Mouse (Mus musculus): Measurements from ENCODE around the gene Wdr35. TPM values are rescaled to one million over a fixed set of nuclear protein-coding genes. Genes with fewer than 3 reads are reported as not detected.

The Wdr35 gene
- polyA plus RNA-seq, 1 experiment, result 0.01 TPM

DNA sequence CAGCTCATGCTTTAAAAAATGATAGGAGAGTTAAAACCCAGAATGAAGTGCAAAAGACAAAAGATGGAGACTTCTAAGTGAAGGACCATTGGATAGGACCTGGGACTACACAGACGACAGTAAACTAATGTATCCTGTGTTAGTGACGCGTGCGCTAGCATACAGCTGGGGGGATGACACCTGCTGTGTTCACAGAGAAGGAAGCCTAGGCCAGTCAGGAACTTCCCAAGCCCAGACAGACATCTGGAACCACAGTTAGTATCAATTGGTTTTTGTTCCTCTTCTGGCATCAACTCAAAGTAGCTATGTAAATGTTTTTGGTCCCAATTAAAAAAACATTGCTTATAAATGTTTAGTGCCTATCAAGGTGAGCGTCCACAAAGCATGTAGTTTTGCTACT, 66.5 kb downstream of the Wdr35 start:
- Histone ChIP-seq H3K4me1 (ENCODE audit: control insufficient read depth) (no peaks in the 10 kb centered on the region), H3K4me3 (replicated peaks) (no peak overlapping the region), H3K9me3 (ENCODE audit: control insufficient read depth, low read length) (no peaks in the 10 kb centered on the region), H3K36me3 (ENCODE audit: control insufficient read depth) (no peaks in the 10 kb centered on the region), H3K27me3 (ENCODE audit: control insufficient read depth) (no peaks in the 10 kb centered on the region)
- TF ChIP-seq GATA1 (IDR thresholded peaks at IDR 0.05; ENCODE audit: low read length), result no peak

GRCm38 (mm10) chr12:9040686-9041085, 67.0 kb downstream of the Wdr35 start:
- Histone ChIP-seq H3K9me3 (ENCODE audit: control insufficient read depth, low read length) (no peaks in the 10 kb centered on the region), H3K27me3 (ENCODE audit: control insufficient read depth) (no peaks in the 10 kb centered on the region), H3K4me3 (replicated peaks) (no peak overlapping the region), H3K4me1 (ENCODE audit: control insufficient read depth) (no peaks in the 10 kb centered on the region), H3K36me3 (ENCODE audit: control insufficient read depth) (no peaks in the 10 kb centered on the region)
- TF ChIP-seq GATA1 (IDR thresholded peaks at IDR 0.05; ENCODE audit: low read length), result no peak
- no peak for TF ChIP-seq TAL1 (IDR thresholded peaks at IDR 0.05; ENCODE audit: low read length)

- H3K9me3 ChIP-seq (ENCODE audit: control insufficient read depth, low read length), result no peaks in the 10 kb centered on the region
- H3K36me3 ChIP-seq (ENCODE audit: control insufficient read depth), result no peaks in the 10 kb centered on the region
- no peaks in the 10 kb centered on the region for H3K4me1 ChIP-seq (ENCODE audit: control insufficient read depth)
- TF ChIP-seq GATA1 (IDR thresholded peaks at IDR 0.05; ENCODE audit: low read length) (no peak), TAL1 (IDR thresholded peaks at IDR 0.05; ENCODE audit: low read length) (no peak)
- no peak overlapping the region for H3K4me3 ChIP-seq (replicated peaks)
- no peaks in the 10 kb centered on the region for H3K27me3 ChIP-seq (ENCODE audit: control insufficient read depth)
Observed at GRCm38 (mm10) chr12:9042316-9042715, 68.6 kb downstream of the Wdr35 start.

DNA sequence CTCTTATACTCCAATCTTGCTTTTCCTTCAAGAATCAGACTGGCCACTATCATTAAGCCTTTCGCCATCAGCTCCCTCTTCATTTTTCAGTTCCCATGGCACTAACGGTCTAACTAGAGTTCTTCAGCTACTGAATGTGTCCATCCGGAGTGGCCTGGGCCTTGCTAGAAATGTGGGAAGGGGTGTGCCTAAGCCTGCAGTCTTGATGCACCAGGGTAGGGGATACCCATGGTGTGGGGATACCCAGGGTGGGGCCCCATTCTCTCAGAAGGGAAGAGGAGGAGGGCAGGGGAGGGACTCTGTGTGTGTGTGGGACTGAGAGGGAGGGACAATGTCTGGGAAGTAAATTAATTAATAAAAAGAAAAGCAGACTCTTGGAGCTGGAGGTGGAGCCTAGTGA, 69.1 kb downstream of the Wdr35 start:
- no peak overlapping the region for H3K4me3 ChIP-seq (replicated peaks)
- no peaks in the 10 kb centered on the region for H3K27me3 ChIP-seq (ENCODE audit: control insufficient read depth)
- no peaks in the 10 kb centered on the region for H3K36me3 ChIP-seq (ENCODE audit: control insufficient read depth)
- TF ChIP-seq GATA1 (IDR thresholded peaks at IDR 0.05; ENCODE audit: low read length), result no peak
- TF ChIP-seq TAL1 (IDR thresholded peaks at IDR 0.05; ENCODE audit: low read length), result no peak
- H3K4me1 ChIP-seq (ENCODE audit: control insufficient read depth), result no peaks in the 10 kb centered on the region
- no peaks in the 10 kb centered on the region for H3K9me3 ChIP-seq (ENCODE audit: control insufficient read depth, low read length)

- Histone ChIP-seq H3K27me3 (ENCODE audit: control insufficient read depth) (no peaks in the 10 kb centered on the region), H3K36me3 (ENCODE audit: control insufficient read depth) (no peaks in the 10 kb centered on the region), H3K4me3 (replicated peaks) (no peak overlapping the region), H3K4me1 (ENCODE audit: control insufficient read depth) (no peaks in the 10 kb centered on the region), H3K9me3 (ENCODE audit: control insufficient read depth, low read length) (no peaks in the 10 kb centered on the region)
- TF ChIP-seq TAL1 (IDR thresholded peaks at IDR 0.05; ENCODE audit: low read length), result no peak
- TF ChIP-seq GATA1 (IDR thresholded peaks at IDR 0.05; ENCODE audit: low read length), result no peak
Observed at GRCm38 (mm10) chr12:9044666-9045065, 71.0 kb downstream of the Wdr35 start.

- Histone ChIP-seq H3K9me3 (ENCODE audit: control insufficient read depth, low read length) (no peaks in the 10 kb centered on the region), H3K4me3 (replicated peaks) (no peak overlapping the region), H3K4me1 (ENCODE audit: control insufficient read depth) (no peaks in the 10 kb centered on the region), H3K27me3 (ENCODE audit: control insufficient read depth) (no peaks in the 10 kb centered on the region), H3K36me3 (ENCODE audit: control insufficient read depth) (no peaks in the 10 kb centered on the region)
- TF ChIP-seq TAL1 (IDR thresholded peaks at IDR 0.05; ENCODE audit: low read length) (no peak), GATA1 (IDR thresholded peaks at IDR 0.05; ENCODE audit: low read length) (no peak)
Observed at GRCm38 (mm10) chr12:9046674-9047073, 73.0 kb downstream of the Wdr35 start.

DNA sequence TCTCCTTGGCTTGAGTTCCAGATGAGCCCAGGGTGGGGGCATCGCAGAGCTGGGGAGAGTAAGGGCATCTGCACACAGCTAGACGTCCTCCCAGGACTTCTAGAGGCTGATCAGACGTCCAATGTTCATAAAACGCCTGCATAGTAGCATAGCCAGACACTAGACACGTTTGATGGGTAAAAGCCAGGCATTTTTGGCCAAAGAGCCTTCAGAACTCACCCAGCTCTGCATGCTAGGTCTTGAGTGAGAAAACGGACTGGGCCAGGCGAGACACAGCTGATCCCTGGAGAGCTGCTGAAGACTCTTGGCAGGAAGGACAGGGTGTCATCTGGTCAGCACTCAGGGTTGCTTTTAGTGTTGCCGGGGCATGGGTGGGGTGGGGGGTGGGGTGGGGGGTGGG, 74.4 kb downstream of the Wdr35 start:
- TF ChIP-seq GATA1 (IDR thresholded peaks at IDR 0.05; ENCODE audit: low read length) (no peak), TAL1 (IDR thresholded peaks at IDR 0.05; ENCODE audit: low read length) (no peak)
- no peaks in the 10 kb centered on the region for H3K9me3 ChIP-seq (ENCODE audit: control insufficient read depth, low read length)

DNA sequence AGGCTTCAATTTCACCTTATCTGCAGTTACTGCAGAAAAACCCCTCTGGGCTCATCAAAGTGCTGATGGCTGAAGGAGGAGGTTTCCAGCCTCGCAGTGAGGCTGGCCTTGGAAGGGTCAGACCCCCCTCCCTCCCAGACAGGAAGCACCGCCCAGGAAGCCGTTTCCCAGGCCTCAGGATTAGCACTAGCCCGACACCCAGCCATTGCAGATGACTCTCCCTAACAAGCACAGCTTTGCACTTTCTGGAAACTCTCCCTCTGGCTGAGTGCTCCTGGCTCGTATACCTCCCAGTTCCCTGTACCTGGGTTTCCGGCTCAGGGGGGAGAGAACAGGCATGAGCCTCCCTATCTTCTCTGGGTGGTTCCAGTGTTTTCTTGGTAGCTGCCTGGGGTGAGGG, 77.1 kb downstream of the Wdr35 start:
- H3K27me3 ChIP-seq (ENCODE audit: control insufficient read depth), result no peaks in the 10 kb centered on the region
- no peak overlapping the region for H3K4me3 ChIP-seq (replicated peaks)
- no peaks in the 10 kb centered on the region for H3K9me3 ChIP-seq (ENCODE audit: control insufficient read depth, low read length)
- TF ChIP-seq TAL1 (IDR thresholded peaks at IDR 0.05; ENCODE audit: low read length) (no peak), GATA1 (IDR thresholded peaks at IDR 0.05; ENCODE audit: low read length) (no peak)
- H3K36me3 ChIP-seq (ENCODE audit: control insufficient read depth), result no peaks in the 10 kb centered on the region
- H3K4me1 ChIP-seq (ENCODE audit: control insufficient read depth), result no peaks in the 10 kb centered on the region

More for the DNA sequence above, 74.4 kb downstream of the Wdr35 start:
- no peaks in the 10 kb centered on the region for H3K36me3 ChIP-seq (ENCODE audit: control insufficient read depth)
- no peak overlapping the region for H3K4me3 ChIP-seq (replicated peaks)
- H3K4me1 ChIP-seq (ENCODE audit: control insufficient read depth), result no peaks in the 10 kb centered on the region
- H3K27me3 ChIP-seq (ENCODE audit: control insufficient read depth), result no peaks in the 10 kb centered on the region

DNA sequence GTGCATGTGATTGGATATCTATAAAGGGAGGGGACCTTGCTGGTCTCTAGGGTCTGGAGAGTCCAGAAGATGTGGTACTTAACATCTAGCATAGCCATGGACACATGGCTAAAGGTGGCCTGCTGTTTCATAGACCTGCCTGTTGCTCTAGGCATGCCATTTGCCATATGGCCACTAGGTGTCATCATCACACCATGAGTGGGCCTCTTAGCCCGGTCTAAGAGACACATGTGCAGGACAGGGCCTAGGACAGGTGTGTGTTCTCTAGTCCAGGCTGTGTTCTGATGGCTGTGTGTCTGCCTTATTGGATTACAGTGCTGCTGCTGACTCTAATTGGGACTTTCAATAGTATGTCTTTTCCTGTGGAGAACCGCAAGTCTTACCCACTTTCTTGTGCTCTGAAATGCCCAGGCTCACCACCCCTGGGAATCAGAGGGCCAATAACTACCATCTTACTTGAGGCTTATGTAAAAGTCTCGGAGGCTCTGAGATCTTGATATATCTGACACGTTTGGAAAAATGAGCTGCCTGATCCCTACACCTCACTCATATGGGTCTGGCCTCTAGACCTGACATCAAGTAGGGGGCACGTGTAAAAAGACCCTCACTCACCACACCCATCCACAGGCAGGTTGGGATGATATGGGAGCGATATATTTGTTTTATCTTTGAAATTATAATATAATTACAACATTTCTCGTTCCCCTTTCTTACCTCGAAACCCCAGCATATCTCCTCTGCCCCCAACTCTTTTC, 78.6 kb downstream of the Wdr35 start:
- Histone ChIP-seq H3K4me1 (ENCODE audit: control insufficient read depth) (no peaks in the 10 kb centered on the region), H3K9me3 (ENCODE audit: control insufficient read depth, low read length) (no peaks in the 10 kb centered on the region), H3K4me3 (replicated peaks) (no peak overlapping the region), H3K36me3 (ENCODE audit: control insufficient read depth) (no peaks in the 10 kb centered on the region), H3K27me3 (ENCODE audit: control insufficient read depth) (no peaks in the 10 kb centered on the region)
- TF ChIP-seq GATA1 (IDR thresholded peaks at IDR 0.05; ENCODE audit: low read length) (no peak), TAL1 (IDR thresholded peaks at IDR 0.05; ENCODE audit: low read length) (no peak)

- H3K9me3 ChIP-seq (ENCODE audit: control insufficient read depth, low read length), result no peaks in the 10 kb centered on the region
- TF ChIP-seq TAL1 (IDR thresholded peaks at IDR 0.05; ENCODE audit: low read length) (no peak), GATA1 (IDR thresholded peaks at IDR 0.05; ENCODE audit: low read length) (no peak)
- no peaks in the 10 kb centered on the region for H3K27me3 ChIP-seq (ENCODE audit: control insufficient read depth)
- no peak overlapping the region for H3K4me3 ChIP-seq (replicated peaks)
- H3K36me3 ChIP-seq (ENCODE audit: control insufficient read depth), result no peaks in the 10 kb centered on the region
- H3K4me1 ChIP-seq (ENCODE audit: control insufficient read depth), result no peaks in the 10 kb centered on the region
Observed at GRCm38 (mm10) chr12:9053345-9053744, 79.7 kb downstream of the Wdr35 start.
